14 mouse cellular contexts compared by ENCODE assay signal in genomic region chr7:136142832-136143231, GRCm38 (mm10).
A peak's percentile ranks its signal among the peaks of the same experiment; 100 is the strongest.
DNase-seq lines count a peak whose midpoint lies in the region; ATAC-seq and TF ChIP-seq lines count a peak whose summit lies in the region.
"Had no signal": no experiment of that assay in that cellular context is flagged by ENCODE, and none has a peak within 500 bp of the region (broad histone marks: within the 10 kb centered on the region; RNA-seq: fewer than 3 reads in every experiment).

No protein-coding gene starts in this region.

- ATAC-seq in megakaryocyte, adult 5-6 weeks (ENCODE audit: poor library complexity, severe bottlenecking), result peak; percentile 35; the same call in 1 of the 2 replicates
- ATAC-seq: hindbrain, embryonic 16.5 days had no signal

- dilution Hi-C loops in CH12.LX (cut with MboI; ENCODE audit: extremely low pct_ligation_motif_present, extremely low pct_unique_long_range_greater_than_20kb, low sequenced_read_pairs), result no loop called here

- intact Hi-C loops in left cerebral cortex, adult 2 months (cut with DNase I), result no loop called here

- DNase-seq in left cerebral cortex, adult 2 months (ENCODE audit: extremely low spot score in 1 of 2, low spot score in 2 of 2), result no peak
- DNase-seq in left cerebral cortex, adult 18-20 months (ENCODE audit: low spot score in 2 of 2), result no peak
- DNase-seq in CH12.LX (ENCODE audit: extremely low read depth) (peak; percentile 15), ES-CJ7 (ENCODE audit: low read depth, low spot score) (peak; percentile 48)
- no peak for DNase-seq in urinary bladder, postnatal 25 days (ENCODE audit: low spot score)
- DNase-seq in kidney, adult 8-10 months, result no peak
- DNase-seq: adrenal gland, postnatal 25 days; cerebellum, adult 11 months; midbrain, embryonic 14.5 days had no signal

- H3K4me3 ChIP-seq in left cerebral cortex, adult 2 months, result no peak overlapping the region
- H3K4me3 ChIP-seq in CH12.LX (replicated peaks in 1 of 3; ENCODE audit: low read depth in 2 of 3, low read length in 2 of 3, poor library complexity in 1 of 3), result no peak overlapping the region
- H3K4me3 ChIP-seq: embryonic facial prominence, embryonic 10.5 days; lung, embryonic 15.5 days; neural tube, embryonic 13.5 days had no signal

- H3K36me3 ChIP-seq in CH12.LX (replicated peaks in 1 of 2; ENCODE audit: control insufficient read depth in 1 of 2, insufficient read depth in 1 of 2, low read length in 1 of 2), result no peaks in the 10 kb centered on the region
- H3K36me3 ChIP-seq: embryonic facial prominence, embryonic 10.5 days; lung, embryonic 15.5 days; neural tube, embryonic 13.5 days had no signal

- peak; percentile 35 for TF ChIP-seq CTCF in left cerebral cortex, adult 2 months (IDR thresholded peaks at IDR 0.05)
- peak in 1 of 2 experiments; percentile 55; a peak in 2 of 4 replicates for TF ChIP-seq CTCF in CH12.LX (conservative IDR thresholded peaks at IDR 0.05 in 1 of 2, IDR thresholded peaks at IDR 0.05 in 1 of 2; ENCODE audit: low read depth in 2 of 2, low read length in 2 of 2)

- TF ChIP-seq POLR2A in CH12.LX (IDR thresholded peaks at IDR 0.05; ENCODE audit: low read depth, low read length), result no peak

- in situ Hi-C loops in CH12.LX (cut with MboI; ENCODE audit: low pct_ligation_motif_present, low pct_unique_long_range_greater_than_20kb, low sequenced_read_pairs), result no loop called here

- no peak overlapping the region for H3K9ac ChIP-seq in CH12.LX (ENCODE audit: insufficient read depth, low read depth)
- H3K9ac ChIP-seq: lung, embryonic 15.5 days; neural tube, embryonic 13.5 days had no signal

- peak; percentile 54 for TF ChIP-seq RAD21 in CH12.LX (IDR thresholded peaks at IDR 0.05; ENCODE audit: low read depth, low read length)

- no peaks in the 10 kb centered on the region for H3K79me2 ChIP-seq in CH12.LX (replicated peaks; ENCODE audit: control insufficient read depth, extremely low read depth, insufficient read depth, poor library complexity, severe bottlenecking)

- no peak overlapping the region for H3K27ac ChIP-seq in left cerebral cortex, adult 2 months
- no peak overlapping the region for H3K27ac ChIP-seq in CH12.LX (ENCODE audit: insufficient read depth, low read depth)
- H3K27ac ChIP-seq: embryonic facial prominence, embryonic 10.5 days; lung, embryonic 15.5 days; neural tube, embryonic 13.5 days had no signal

- TF ChIP-seq EP300 in CH12.LX (IDR thresholded peaks at IDR 0.05; ENCODE audit: low read length), result no peak

- H3K4me2 ChIP-seq in CH12.LX (ENCODE audit: insufficient read depth, low read depth, poor library complexity, severe bottlenecking), result no peak overlapping the region
- H3K4me2 ChIP-seq: lung, embryonic 15.5 days; neural tube, embryonic 13.5 days had no signal

- H3K9me3 ChIP-seq in CH12.LX (replicated peaks; ENCODE audit: low read length), result no peaks in the 10 kb centered on the region
- H3K9me3 ChIP-seq: embryonic facial prominence, embryonic 10.5 days; lung, embryonic 15.5 days; neural tube, embryonic 13.5 days had no signal

- peaks cover 64% of the 10 kb centered on the region for H3K27me3 ChIP-seq in CH12.LX (replicated peaks)
- H3K27me3 ChIP-seq: lung, embryonic 15.5 days; neural tube, embryonic 13.5 days had no signal

- no peaks in the 10 kb centered on the region for H3K4me1 ChIP-seq in CH12.LX (ENCODE audit: control insufficient read depth in 1 of 2, insufficient read depth in 2 of 2)
- H3K4me1 ChIP-seq: lung, embryonic 15.5 days; neural tube, embryonic 13.5 days had no signal

TF ChIP-seq in CH12.LX, 34 proteins besides CTCF, POLR2A, EP300 and RAD21:
- TF ChIP-seq SMC3 (IDR thresholded peaks at IDR 0.05; ENCODE audit: low read depth, low read length) (peak; percentile 38), MAFK (IDR thresholded peaks at IDR 0.05; ENCODE audit: insufficient replicate concordance, low read length) (no peak)

Comparison
In these comparisons a context has a peak if more than half of its experiments do, and no peak if none do; other contexts are left out.
1. DNase-seq: peak in CH12.LX (single experiment) and ES-CJ7 (single experiment); none in left cerebral cortex, adult 2 months (0 of 2), left cerebral cortex, adult 18-20 months (0 of 2), urinary bladder, postnatal 25 days (single experiment) and kidney, adult 8-10 months (0 of 2).